Mouse (Mus musculus): ENCODE results near the gene Dnah11.

GRCm38 (mm10) chr12:118212163-118212562 lies 13.3 kb upstream of the Dnah11 start:
- TF ChIP-seq CTCF (conservative IDR thresholded peaks at IDR 0.05; ENCODE audit: insufficient read depth, insufficient read length, low read depth, low read length) (no peak), POLR2A (IDR thresholded peaks at IDR 0.05; ENCODE audit: low read depth, low read length) (no peak)
